Mouse (Mus musculus): Measurements from ENCODE around the gene Nme7.

DNA sequence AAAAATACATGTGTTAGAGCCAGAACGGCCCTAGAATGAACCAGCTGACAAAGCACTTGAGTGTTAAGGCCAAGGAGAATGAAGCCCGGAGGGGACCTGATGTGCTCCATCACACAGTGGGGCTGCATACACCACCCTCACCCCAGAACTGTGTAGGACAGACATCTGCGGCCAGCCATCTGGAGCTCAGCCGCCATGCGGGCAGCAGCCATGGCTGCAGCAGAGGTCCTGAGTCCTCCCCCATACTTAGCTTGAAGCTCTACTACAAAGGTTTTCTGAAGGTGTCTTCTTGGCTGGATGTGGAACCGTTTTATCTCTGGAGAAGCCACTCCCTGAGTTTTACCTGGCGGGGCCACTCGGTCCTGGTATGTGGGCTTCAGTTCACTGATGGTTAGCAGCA, 149.2 kb downstream of the Nme7 start:
- TF ChIP-seq CTCF (IDR thresholded peaks at IDR 0.05; ENCODE audit: low read depth) (no peak), EP300 (IDR thresholded peaks at IDR 0.05; ENCODE audit: low read depth) (no peak)
